Mouse (Mus musculus) liver, postnatal 0 days (tissue): Measurements from ENCODE around the gene Kcnq2. TPM values are rescaled to one million over a fixed set of nuclear protein-coding genes. Genes with fewer than 3 reads are reported as not detected.

Experiments used
- ATAC-seq: fragments of 200-750 bp; cut with Nextera tagmentation; 2 replicates; pipeline ENCODE4 v1.8.0; 2017; ENCODE audit warnings: mild to moderate bottlenecking, moderate library complexity
- DNase-seq: peaks from one replicate; pipeline ENCODE4 v3.0.0-alpha.2; 2016
- H3K27ac ChIP-seq: fragments of 300-500 bp; sonication (generic); 2 replicates; pipeline ENCODE4 v1.5.1; 2014; ENCODE audit warnings: antibody characterized with exemption, moderate library complexity, mild to moderate bottlenecking, low read depth
- H3K27me3 ChIP-seq: fragments of 300-500 bp; sonication (generic); 2 replicates; pipeline ENCODE4 v1.6.1; 2014; ENCODE audit warnings: low read length, control low read depth, mixed read lengths; ENCODE audit not compliant: insufficient read depth
- H3K36me3 ChIP-seq: fragments of 300-500 bp; sonication (generic); replicated peaks from 2 replicates; pipeline ENCODE4 v1.6.1; 2014; ENCODE audit warnings: mild to moderate bottlenecking, control low read depth, low read length, moderate library complexity, mixed read lengths; ENCODE audit not compliant: insufficient read depth
- H3K4me1 ChIP-seq: fragments of 300-500 bp; sonication (generic); 2 replicates; pipeline ENCODE4 v1.6.1; 2014; ENCODE audit warnings: antibody characterized with exemption, mild to moderate bottlenecking, control low read depth; ENCODE audit not compliant: insufficient read depth
- H3K4me2 ChIP-seq: fragments of 300-500 bp; sonication (generic); 2 replicates; pipeline ENCODE4 v1.6.1; 2014; ENCODE audit warnings: low read depth, mild to moderate bottlenecking, low read length, moderate library complexity, mixed read lengths
- H3K4me3 ChIP-seq: fragments of 300-500 bp; sonication (generic); 2 replicates; pipeline ENCODE4 v1.5.1; 2014; ENCODE audit warnings: low read depth, low read length
- H3K9ac ChIP-seq: fragments of 300-500 bp; sonication (generic); replicated peaks from 2 replicates; pipeline ENCODE4 v1.6.1; 2014; ENCODE audit warnings: mild to moderate bottlenecking, moderate library complexity
- H3K9me3 ChIP-seq: fragments of 300-500 bp; sonication (generic); 2 replicates; pipeline ENCODE4 v1.6.1; 2016; ENCODE audit warnings: mild to moderate bottlenecking, control low read depth, low read length, mixed read lengths
- CTCF ChIP-seq: sonication (generic); IDR thresholded peaks from 2 replicates; pipeline ENCODE4 v1.5.1; 2016; ENCODE audit warnings: antibody characterized with exemption, low read depth
- EP300 ChIP-seq: IDR thresholded peaks from 2 replicates; pipeline ENCODE4 v1.6.1; 2016; ENCODE audit warnings: antibody characterized with exemption, low read depth, mild to moderate bottlenecking
- WGBS: fragments of 180-500 bp; shearing (Covaris S2); extraction: QIAGEN DNeasy Blood & Tissue Kit; methylation state at CpG from one replicate; pipeline ENCODE4 v1.1.7; 2014; ENCODE audit not compliant: insufficient replicate concordance; 5-methylcytosine and 5-hydroxymethylcytosine counted together
- polyA plus RNA-seq: library from polyadenylated mRNA; unstranded; fragments of >200 nt; fragmentation: Nextera tagmentation; extraction: Ambion mirVana; gene quantifications from 2 replicates; pipeline ENCODE4 v1.2.1, GENCODE M21; 2015

Gene Kcnq2
- polyA plus RNA-seq: not detected in 2 replicates

- Histone ChIP-seq H3K9me3 (no peaks in the 10 kb centered on the region), H3K27me3 (peaks cover 43% of the 10 kb centered on the region), H3K4me1 (0 out of 2 replicates have a peak, but pooled peaks cover 4% of the 10 kb centered on the region), H3K36me3 (no peaks in the 10 kb centered on the region), H3K9ac (no peak within 1 kb of the TSS), H3K4me2 (peak within 1 kb of the TSS; percentile 55), H3K4me3 (peak within 1 kb of the TSS; percentile 25), H3K27ac (no peak within 1 kb of the TSS)
- WGBS: 1% methylated on average over 92 of the region's 104 CpGs
- no peak for ATAC-seq
- TF ChIP-seq EP300 (no peak), CTCF (no peak)
- DNase-seq: no peak
Observed at GRCm38 (mm10) chr2:181134591-181135445, at the start of gene Kcnq2. TSS of gene Kcnq2 (minus strand) at chr2:181135300.

- ATAC-seq (no peak), DNase-seq (no peak)
- H3K36me3 ChIP-seq: no peaks in the 10 kb centered on the region
- no peaks in the 10 kb centered on the region for H3K9me3 ChIP-seq
- WGBS: 65% methylated on average over 6 of the region's 6 CpGs
- H3K27me3 ChIP-seq: no peaks in the 10 kb centered on the region
- no peak overlapping the region for H3K27ac ChIP-seq
- no peak for TF ChIP-seq CTCF
- no peak for TF ChIP-seq EP300
- no peaks in the 10 kb centered on the region for H3K4me1 ChIP-seq
- no peak overlapping the region for H3K4me3 ChIP-seq
- no peak overlapping the region for H3K9ac ChIP-seq
- no peak overlapping the region for H3K4me2 ChIP-seq
Observed at GRCm38 (mm10) chr2:181180898-181181297, 45.8 kb upstream of the Kcnq2 start.

GRCm38 (mm10) chr2:181178471-181178870 is 43.4 kb upstream of the Kcnq2 start:
- no peaks in the 10 kb centered on the region for H3K4me1 ChIP-seq
- WGBS: 52% methylated on average over 5 of the region's 5 CpGs
- no peak for DNase-seq
- H3K4me2 ChIP-seq: no peak overlapping the region
- H3K36me3 ChIP-seq: no peaks in the 10 kb centered on the region
- no peaks in the 10 kb centered on the region for H3K27me3 ChIP-seq
- H3K9me3 ChIP-seq: no peaks in the 10 kb centered on the region
- no peak for ATAC-seq
- no peak overlapping the region for H3K4me3 ChIP-seq
- no peak overlapping the region for H3K27ac ChIP-seq
- H3K9ac ChIP-seq: no peak overlapping the region
- TF ChIP-seq EP300: no peak
- no peak for TF ChIP-seq CTCF

GRCm38 (mm10) chr2:181178015-181178414 is 42.9 kb upstream of the Kcnq2 start:
- no peak for ATAC-seq
- Histone ChIP-seq H3K4me3 (no peak overlapping the region), H3K27ac (no peak overlapping the region), H3K4me2 (no peak overlapping the region), H3K27me3 (no peaks in the 10 kb centered on the region), H3K4me1 (no peaks in the 10 kb centered on the region), H3K9me3 (no peaks in the 10 kb centered on the region), H3K36me3 (no peaks in the 10 kb centered on the region), H3K9ac (no peak overlapping the region)
- 59% methylated on average over 3 of the region's 3 CpGs for WGBS
- DNase-seq: no peak
- TF ChIP-seq CTCF: no peak
- TF ChIP-seq EP300: no peak

GRCm38 (mm10) chr2:181174646-181175045 is 39.5 kb upstream of the Kcnq2 start:
- 71% methylated on average over 3 of the region's 3 CpGs for WGBS
- Histone ChIP-seq H3K4me2 (no peak overlapping the region), H3K9ac (no peak overlapping the region), H3K9me3 (no peaks in the 10 kb centered on the region), H3K4me1 (no peaks in the 10 kb centered on the region), H3K4me3 (no peak overlapping the region), H3K27me3 (no peaks in the 10 kb centered on the region), H3K36me3 (no peaks in the 10 kb centered on the region), H3K27ac (no peak overlapping the region)
- TF ChIP-seq EP300 (no peak), CTCF (no peak)
- no peak for DNase-seq
- ATAC-seq: no peak

GRCm38 (mm10) chr2:181166469-181166868 is 31.4 kb upstream of the Kcnq2 start:
- Histone ChIP-seq H3K9me3 (no peaks in the 10 kb centered on the region), H3K27me3 (peaks cover 4% of the 10 kb centered on the region; the same call in 1 of the 2 replicates), H3K4me3 (no peak overlapping the region), H3K4me1 (no peaks in the 10 kb centered on the region), H3K36me3 (no peaks in the 10 kb centered on the region), H3K9ac (no peak overlapping the region), H3K27ac (no peak overlapping the region), H3K4me2 (no peak overlapping the region)
- DNase-seq: no peak
- TF ChIP-seq CTCF: no peak
- no peak for TF ChIP-seq EP300
- ATAC-seq: no peak
- 71% methylated on average over 5 of the region's 5 CpGs for WGBS
